Mouse (Mus musculus) lung, embryonic 14.5 days (tissue): Measurements from ENCODE around the gene Acvrl1. TPM values are rescaled to one million over a fixed set of nuclear protein-coding genes. Genes with fewer than 3 reads are reported as not detected.

Experiments used
- ATAC-seq: fragments of 200-750 bp; cut with Nextera tagmentation; 2 replicates; pipeline ENCODE4 v1.8.0; 2017; ENCODE audit warnings: mild to moderate bottlenecking, moderate TSS enrichment, moderate library complexity; ENCODE audit not compliant: insufficient read depth
- DNase-seq: peaks from one replicate; pipeline ENCODE4 v3.0.0-alpha.2; 2015
- H3K27ac ChIP-seq: fragments of 300-500 bp; sonication (generic); 2 replicates; pipeline ENCODE4 v1.5.1; 2014; ENCODE audit warnings: low read depth, mild to moderate bottlenecking, moderate library complexity
- H3K27me3 ChIP-seq: fragments of 300-500 bp; sonication (generic); 2 replicates; pipeline ENCODE4 v1.6.1; 2014; ENCODE audit warnings: low read length, control low read depth; ENCODE audit not compliant: insufficient read depth
- H3K36me3 ChIP-seq: fragments of 300-500 bp; sonication (generic); 2 replicates; pipeline ENCODE4 v1.6.1; 2014; ENCODE audit warnings: control low read depth; ENCODE audit not compliant: insufficient read depth
- H3K4me1 ChIP-seq: fragments of 300-500 bp; sonication (generic); 2 replicates; pipeline ENCODE4 v1.6.1; 2014; ENCODE audit warnings: antibody characterized with exemption, control low read depth; ENCODE audit not compliant: insufficient read depth
- H3K4me2 ChIP-seq: fragments of 300-500 bp; sonication (generic); 2 replicates; pipeline ENCODE4 v1.6.1; 2014; ENCODE audit warnings: mild to moderate bottlenecking
- H3K4me3 ChIP-seq: fragments of 300-500 bp; sonication (generic); 2 replicates; pipeline ENCODE4 v1.5.1; 2014; ENCODE audit warnings: low read depth, low read length
- H3K9ac ChIP-seq: fragments of 300-500 bp; sonication (generic); 2 replicates; pipeline ENCODE4 v1.6.1; 2014
- H3K9me3 ChIP-seq: fragments of 300-500 bp; sonication (generic); 2 replicates; pipeline ENCODE4 v1.6.1; 2016; ENCODE audit warnings: low read depth, low read length, control low read depth
- CTCF ChIP-seq: IDR thresholded peaks from 2 replicates; pipeline ENCODE4 v1.5.1; 2016; ENCODE audit warnings: antibody characterized with exemption, low read depth
- WGBS: fragments of 180-500 bp; shearing (Covaris S2); extraction: QIAGEN DNeasy Blood & Tissue Kit; methylation state at CpG from one replicate; pipeline ENCODE4 v1.1.7; 2014; 5-methylcytosine and 5-hydroxymethylcytosine counted together
- polyA plus RNA-seq: library from polyadenylated mRNA; unstranded; fragments of >200 nt; fragmentation: Nextera tagmentation; extraction: Ambion mirVana; gene quantifications from 2 replicates; pipeline ENCODE4 v1.2.1, GENCODE M21; 2014

Gene Acvrl1
- polyA plus RNA-seq, 1 experiment from 2014 or later: 34.4 TPM

- H3K4me1 ChIP-seq: peaks cover 24% of the 10 kb centered on the region; the same call in 1 of the 2 replicates
- no peak for ATAC-seq
- peak overlapping the region; percentile 36; the same call in 1 of the 2 replicates for H3K27ac ChIP-seq
Observed at GRCm38 (mm10) chr15:101181106-101181466, 52.8 kb downstream of the Acvrl1 start.

GRCm38 (mm10) chr15:101181500-101181899 is 53.2 kb downstream of the Acvrl1 start:
- ATAC-seq (no peak), DNase-seq (no peak)
- WGBS: 48% methylated on average over 4 of the region's 4 CpGs
- Histone ChIP-seq H3K27me3 (no peaks in the 10 kb centered on the region), H3K27ac (peak overlapping the region; percentile 36), H3K4me3 (no peak overlapping the region), H3K36me3 (no peaks in the 10 kb centered on the region), H3K9me3 (no peaks in the 10 kb centered on the region), H3K4me2 (no peak overlapping the region), H3K9ac (no peak overlapping the region), H3K4me1 (peaks cover 24% of the 10 kb centered on the region; the same call in 1 of the 2 replicates)
- no peak for TF ChIP-seq CTCF

More at GRCm38 (mm10) chr15:101181106-101181466, 52.8 kb downstream of the Acvrl1 start:
- no peak for TF ChIP-seq CTCF
- no peaks in the 10 kb centered on the region for H3K9me3 ChIP-seq
- H3K27me3 ChIP-seq: no peaks in the 10 kb centered on the region
- H3K9ac ChIP-seq: no peak overlapping the region
- no peak for DNase-seq
- no peak overlapping the region for H3K4me2 ChIP-seq
- no peak overlapping the region for H3K4me3 ChIP-seq
- no peaks in the 10 kb centered on the region for H3K36me3 ChIP-seq
- 30% methylated on average over 5 of the region's 5 CpGs for WGBS

DNA sequence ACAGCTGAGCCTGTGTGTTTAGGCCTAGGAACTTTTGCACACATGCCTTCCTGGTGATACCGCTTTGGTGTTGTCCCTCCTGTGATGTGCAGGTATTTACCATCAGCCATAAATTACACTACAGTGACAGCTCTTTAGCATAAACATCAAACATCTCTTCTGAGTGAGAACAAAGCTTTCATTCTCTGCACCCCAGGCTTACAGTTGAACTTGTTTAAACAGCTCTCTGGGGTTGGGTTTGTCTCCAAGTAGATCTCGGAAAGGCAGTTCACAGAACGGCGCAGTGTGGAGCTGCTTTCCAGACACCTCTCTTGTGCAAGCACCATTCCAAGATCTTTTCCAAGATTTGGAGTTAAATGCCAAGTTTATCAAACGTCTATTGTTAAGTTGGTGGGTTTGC is 54.4 kb downstream of the Acvrl1 start:
- TF ChIP-seq CTCF: no peak
- peak overlapping the region; percentile 85 for H3K27ac ChIP-seq
- H3K27me3 ChIP-seq: no peaks in the 10 kb centered on the region
- H3K36me3 ChIP-seq: no peaks in the 10 kb centered on the region
- H3K4me1 ChIP-seq: peaks cover 22% of the 10 kb centered on the region; the same call in 1 of the 2 replicates
- DNase-seq (peak; percentile 61), ATAC-seq (peak; percentile 47; the same call in 1 of the 2 replicates)
- H3K4me2 ChIP-seq: no peak overlapping the region
- WGBS: 34% methylated on average over 5 of the region's 5 CpGs
- H3K4me3 ChIP-seq: no peak overlapping the region
- H3K9ac ChIP-seq: no peak overlapping the region
- no peaks in the 10 kb centered on the region for H3K9me3 ChIP-seq

DNA sequence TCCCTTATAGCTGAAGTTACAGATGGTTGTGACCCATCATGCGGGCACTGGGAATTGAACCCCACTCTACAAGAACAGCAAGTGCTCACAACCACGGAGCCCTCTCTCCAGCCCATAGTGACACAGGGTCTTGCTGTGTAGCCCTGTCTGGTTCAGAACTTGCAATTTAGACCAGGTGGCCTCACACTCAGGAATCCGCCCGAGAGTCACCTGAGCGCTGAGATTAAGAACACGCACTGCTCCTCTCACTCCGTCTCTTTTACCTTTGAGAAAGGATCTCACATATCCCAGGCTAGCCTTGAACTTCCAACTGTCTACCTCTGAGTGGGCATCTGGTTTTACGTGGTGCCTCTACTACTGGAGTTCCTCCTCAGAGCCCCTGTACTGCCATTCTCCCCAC is 56.0 kb downstream of the Acvrl1 start:
- TF ChIP-seq CTCF: no peak
- Histone ChIP-seq H3K27me3 (no peaks in the 10 kb centered on the region), H3K9me3 (no peaks in the 10 kb centered on the region), H3K9ac (no peak overlapping the region), H3K4me2 (no peak overlapping the region), H3K4me1 (peaks cover 16% of the 10 kb centered on the region; the same call in 1 of the 2 replicates), H3K4me3 (no peak overlapping the region), H3K27ac (peak overlapping the region; percentile 85), H3K36me3 (no peaks in the 10 kb centered on the region)
- ATAC-seq (no peak), DNase-seq (no peak)
- WGBS: 91% methylated on average over 8 of the region's 8 CpGs

- no peak overlapping the region for H3K27ac ChIP-seq
- DNase-seq (no peak), ATAC-seq (no peak)
- 89% methylated on average over 3 of the region's 3 CpGs for WGBS
- H3K4me3 ChIP-seq: no peak overlapping the region
- H3K4me1 ChIP-seq: peaks cover 15% of the 10 kb centered on the region; the same call in 1 of the 2 replicates
- no peak overlapping the region for H3K4me2 ChIP-seq
- no peaks in the 10 kb centered on the region for H3K9me3 ChIP-seq
- H3K36me3 ChIP-seq: no peaks in the 10 kb centered on the region
- TF ChIP-seq CTCF: peak; percentile 42
- H3K9ac ChIP-seq: no peak overlapping the region
- no peaks in the 10 kb centered on the region for H3K27me3 ChIP-seq
Observed at GRCm38 (mm10) chr15:101185549-101185948, 57.2 kb downstream of the Acvrl1 start.

DNA sequence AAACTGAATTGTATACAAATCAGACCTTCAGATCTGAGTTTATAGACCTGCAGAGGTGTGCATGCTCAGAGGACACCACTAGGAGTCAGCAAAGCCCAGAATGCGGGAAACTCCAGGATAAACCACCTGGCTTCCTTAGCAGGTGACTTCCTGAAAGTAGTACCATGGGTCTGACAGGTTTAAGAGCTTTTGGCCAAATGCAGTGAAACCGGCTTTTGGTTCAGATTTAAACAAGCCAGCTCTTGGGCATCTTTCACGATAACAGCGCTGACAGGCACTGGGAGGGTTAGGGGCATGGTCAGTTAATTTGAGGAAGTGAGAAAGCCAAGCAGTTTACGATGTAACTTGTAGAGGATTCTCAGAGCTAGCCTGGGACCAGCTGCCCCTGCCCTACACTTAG is 59.6 kb downstream of the Acvrl1 start:
- H3K4me1 ChIP-seq: 0 out of 2 replicates have a peak, but pooled peaks cover 7% of the 10 kb centered on the region
- no peak overlapping the region for H3K9ac ChIP-seq
- ATAC-seq: no peak
- H3K36me3 ChIP-seq: no peaks in the 10 kb centered on the region
- H3K4me3 ChIP-seq: no peak overlapping the region
- DNase-seq: peak; percentile 30
- no peaks in the 10 kb centered on the region for H3K27me3 ChIP-seq
- no peak overlapping the region for H3K4me2 ChIP-seq
- no peak overlapping the region for H3K27ac ChIP-seq
- H3K9me3 ChIP-seq: no peaks in the 10 kb centered on the region
- TF ChIP-seq CTCF: peak; percentile 39
- 62% methylated on average over 5 of the region's 5 CpGs for WGBS

GRCm38 (mm10) chr15:101189981-101190761 is 61.8 kb downstream of the Acvrl1 start:
- Histone ChIP-seq H3K9ac (no peak overlapping the region; the same call in 1 of the 2 replicates), H3K4me3 (no peak overlapping the region), H3K27me3 (no peaks in the 10 kb centered on the region), H3K4me1 (0 out of 2 replicates have a peak, but pooled peaks cover 2% of the 10 kb centered on the region), H3K4me2 (no peak overlapping the region), H3K36me3 (peaks cover 7% of the 10 kb centered on the region), H3K9me3 (no peaks in the 10 kb centered on the region), H3K27ac (no peak overlapping the region)
- DNase-seq: no peak
- no peak for ATAC-seq
- 66% methylated on average over 10 of the region's 10 CpGs for WGBS
- no peak for TF ChIP-seq CTCF
